In genomic region chr5:74066416-74067115, GRCm38 (mm10) we compare ENCODE assay signal across 8 mouse cellular contexts. TPM values are rescaled to one million over a fixed set of nuclear protein-coding genes. Genes with fewer than 3 reads are reported as not detected.
DNase-seq lines count a peak whose midpoint lies in the region; ATAC-seq and TF ChIP-seq lines count a peak whose summit lies in the region.

No protein-coding gene starts in this region.

- no peak for ATAC-seq in forebrain, embryonic 11.5 days (replicated peaks; ENCODE audit: low FRiP score)
- no peak for ATAC-seq in intestine, embryonic 14.5 days (replicated peaks; ENCODE audit: low FRiP score, low TSS enrichment, low read depth)
- no peak for ATAC-seq in liver, embryonic 15.5 days (ENCODE audit: insufficient read depth)
- no peak for ATAC-seq in neural tube, embryonic 15.5 days (ENCODE audit: low FRiP score)
- ATAC-seq in CD4-positive, CD25-positive, alpha-beta regulatory T cell, adult 4 months = no peak

- peak overlapping the region; percentile 70; the same call in 1 of the 2 replicates for H3K4me2 ChIP-seq in forebrain, embryonic 11.5 days (ENCODE audit: low read depth, low read length, severe bottlenecking)
- H3K4me2 ChIP-seq in intestine, embryonic 14.5 days (ENCODE audit: low read length) = peak overlapping the region; percentile 75
- peak overlapping the region; percentile 97 for H3K4me2 ChIP-seq in liver, embryonic 15.5 days
- H3K4me2 ChIP-seq in neural tube, embryonic 15.5 days = peak overlapping the region; percentile 91

- no peaks in the 10 kb centered on the region for H3K27me3 ChIP-seq in forebrain, embryonic 11.5 days (ENCODE audit: control insufficient read depth, insufficient read depth, low read length)
- no peaks in the 10 kb centered on the region for H3K27me3 ChIP-seq in intestine, embryonic 14.5 days (replicated peaks; ENCODE audit: control insufficient read depth, insufficient read depth, low read length)
- H3K27me3 ChIP-seq in liver, embryonic 15.5 days = no peaks in the 10 kb centered on the region
- no peaks in the 10 kb centered on the region for H3K27me3 ChIP-seq in neural tube, embryonic 15.5 days (replicated peaks)

- peak; percentile 61 for DNase-seq in 416B (ENCODE audit: low read depth)
- DNase-seq in forebrain, embryonic 11.5 days (ENCODE audit: low spot score) = no peak
- no peak for DNase-seq in intestine, embryonic 14.5 days (ENCODE audit: low spot score)
- DNase-seq in thymus, postnatal 36 days = no peak

- H3K36me3 ChIP-seq in forebrain, embryonic 11.5 days (ENCODE audit: control insufficient read depth, insufficient read depth, low read length) = no peaks in the 10 kb centered on the region
- H3K36me3 ChIP-seq in intestine, embryonic 14.5 days (ENCODE audit: control insufficient read depth, insufficient read depth, low read length) = no peaks in the 10 kb centered on the region
- H3K36me3 ChIP-seq in liver, embryonic 15.5 days (replicated peaks) = 0 out of 2 replicates have a peak, but pooled peaks cover 2% of the 10 kb centered on the region
- H3K36me3 ChIP-seq in neural tube, embryonic 15.5 days = no peaks in the 10 kb centered on the region

- H3K4me3 ChIP-seq in bone marrow, adult 2 months (replicated peaks; ENCODE audit: control insufficient read depth, low read depth, low read length) = peak overlapping the region; percentile 7
- no peak overlapping the region for H3K4me3 ChIP-seq in forebrain, embryonic 11.5 days (ENCODE audit: low read depth, low read length)
- H3K4me3 ChIP-seq in intestine, embryonic 14.5 days (ENCODE audit: low read depth, low read length) = peak overlapping the region; percentile 88
- H3K4me3 ChIP-seq in liver, embryonic 15.5 days (replicated peaks) = peak overlapping the region; percentile 75
- peak overlapping the region; percentile 81 for H3K4me3 ChIP-seq in neural tube, embryonic 15.5 days (replicated peaks)

- H3K27ac ChIP-seq in bone marrow, adult 2 months (ENCODE audit: control insufficient read depth, insufficient read depth, low read depth, low read length, poor library complexity) = peak overlapping the region; percentile 49
- no peak overlapping the region for H3K27ac ChIP-seq in forebrain, embryonic 11.5 days (ENCODE audit: low read depth, low read length)
- H3K27ac ChIP-seq in intestine, embryonic 14.5 days (ENCODE audit: low read depth) = peak overlapping the region; percentile 97
- H3K27ac ChIP-seq in liver, embryonic 15.5 days (replicated peaks) = peak overlapping the region; percentile 94
- peak overlapping the region; percentile 41; the same call in 1 of the 2 replicates for H3K27ac ChIP-seq in neural tube, embryonic 15.5 days (replicated peaks)

- no peak for TF ChIP-seq POLR2A in bone marrow, adult 2 months (IDR thresholded peaks at IDR 0.05; ENCODE audit: borderline replicate concordance, control insufficient read depth, low read depth, low read length)

- WGBS in bone marrow, adult 2 months = 39% methylated on average over 12 of the region's 12 CpGs
- WGBS in forebrain, embryonic 11.5 days = 46% methylated on average over 12 of the region's 12 CpGs
- WGBS in intestine, embryonic 14.5 days = 26% methylated on average over 12 of the region's 12 CpGs
- WGBS in liver, embryonic 15.5 days (ENCODE audit: insufficient replicate concordance) = 37% methylated on average over 12 of the region's 12 CpGs
- WGBS in neural tube, embryonic 15.5 days = 36% methylated on average over 12 of the region's 12 CpGs

- no peak for TF ChIP-seq CTCF in bone marrow, adult 2 months (IDR thresholded peaks at IDR 0.05; ENCODE audit: control insufficient read depth, insufficient read depth, low read length)

- no peak overlapping the region for H3K9ac ChIP-seq in forebrain, embryonic 11.5 days (ENCODE audit: low read length)
- peak overlapping the region; percentile 11; the same call in 1 of the 2 replicates for H3K9ac ChIP-seq in intestine, embryonic 14.5 days (ENCODE audit: low read length)
- H3K9ac ChIP-seq in liver, embryonic 15.5 days = peak overlapping the region; percentile 87
- H3K9ac ChIP-seq in neural tube, embryonic 15.5 days (replicated peaks) = peak overlapping the region; percentile 30; the same call in 1 of the 2 replicates

- H3K9me3 ChIP-seq in forebrain, embryonic 11.5 days (ENCODE audit: control insufficient read depth, low read length) = no peaks in the 10 kb centered on the region
- H3K9me3 ChIP-seq in intestine, embryonic 14.5 days (ENCODE audit: control insufficient read depth, low read length) = no peaks in the 10 kb centered on the region
- H3K9me3 ChIP-seq in liver, embryonic 15.5 days (replicated peaks) = no peaks in the 10 kb centered on the region
- H3K9me3 ChIP-seq in neural tube, embryonic 15.5 days (replicated peaks) = no peaks in the 10 kb centered on the region

- peaks cover 4% of the 10 kb centered on the region for H3K4me1 ChIP-seq in bone marrow, adult 2 months (ENCODE audit: control insufficient read depth, insufficient read depth, low read length)
- H3K4me1 ChIP-seq in forebrain, embryonic 11.5 days (replicated peaks; ENCODE audit: control insufficient read depth, insufficient read depth, low read length) = peaks cover 8% of the 10 kb centered on the region
- peaks cover 40% of the 10 kb centered on the region for H3K4me1 ChIP-seq in intestine, embryonic 14.5 days (replicated peaks; ENCODE audit: control insufficient read depth, insufficient read depth, low read length)
- peaks cover 66% of the 10 kb centered on the region for H3K4me1 ChIP-seq in liver, embryonic 15.5 days (replicated peaks)
- H3K4me1 ChIP-seq in neural tube, embryonic 15.5 days = peaks cover 40% of the 10 kb centered on the region

RNA-seq across cellular contexts. Expression of gene Usp46, which starts 1.7 kb away (rescaled TPM):
- polyA plus RNA-seq in bone marrow, adult 2 months (2011; ENCODE audit: insufficient read depth, insufficient read length, low replicate concordance, missing spikeins) = 17.6 and 17.8 TPM in 2 replicates
- 33.5 and 36.2 TPM in 2 replicates for polyA plus RNA-seq in forebrain, embryonic 11.5 days (2014; fragmentation: Nextera tagmentation; extraction: Ambion mirVana)
- 29.7 and 32.2 TPM in 2 replicates for polyA plus RNA-seq in intestine, embryonic 14.5 days (2014; fragmentation: Nextera tagmentation; extraction: Ambion mirVana)
- 19.6 and 20.9 TPM in 2 replicates for polyA plus RNA-seq in liver, embryonic 15.5 days (2015; fragmentation: Nextera tagmentation; extraction: Ambion mirVana)
- 27.8 and 29.9 TPM in 2 replicates for polyA plus RNA-seq in neural tube, embryonic 15.5 days (2015; fragmentation: Nextera tagmentation; extraction: Ambion mirVana)
- 1 to 10 TPM; 8.6 to 9.7 TPM for polyA plus RNA-seq in CD4-positive, CD25-positive, alpha-beta regulatory T cell, adult 4 months (2017; shearing (Covaris generic))
